Mouse (Mus musculus) activated CD4-positive, CD25-positive, alpha-beta regulatory T cell (primary cell): ENCODE results near the gene Olfr1112. TPM values are rescaled to one million over a fixed set of nuclear protein-coding genes. Genes with fewer than 3 reads are reported as not detected.

ENCODE experiments used
- polyA plus RNA-seq, 2 experiments: library from polyadenylated mRNA; unstranded; fragments of 100-300 nt; shearing (Covaris generic); gene quantifications; one replicate each; pipeline ENCODE4 v1.2.1; 2017

The Olfr1112 gene
- polyA plus RNA-seq = not detected

GRCm38 (mm10) chr2:87187498-87187897, at the start of gene Olfr1112:
Gene Olfr1112 (plus strand): TSS chr2:87187798.

GRCm38 (mm10) chr2:87140200-87140599, 47.4 kb upstream of the Olfr1112 start, which contains the start of gene Olfr1110:
Gene Olfr1110 (minus strand): TSS chr2:87140300.

DNA sequence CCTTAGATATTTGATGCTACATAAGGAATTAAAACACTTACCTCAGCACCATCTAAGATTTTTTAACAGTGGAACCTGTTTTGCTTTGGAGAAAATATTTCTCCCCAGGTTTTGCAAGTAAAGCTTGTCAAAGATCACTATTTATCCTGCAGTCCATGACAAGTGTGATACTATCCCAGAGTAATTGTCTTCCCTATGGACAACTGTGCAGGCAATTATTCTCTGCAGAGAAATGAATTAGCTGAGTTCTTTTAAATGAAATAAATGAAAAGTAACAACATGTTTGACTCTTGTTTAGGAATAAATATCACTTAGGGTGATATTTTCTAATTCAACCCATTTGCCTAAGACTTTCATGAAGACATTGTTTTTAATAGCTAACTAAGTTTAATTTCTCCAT, 35.1 kb upstream of the Olfr1112 start, which contains the start of gene Olfr1111:
TSS of gene Olfr1111 (minus strand) at position 101 of the 400 bp plus-strand sequence.

DNA sequence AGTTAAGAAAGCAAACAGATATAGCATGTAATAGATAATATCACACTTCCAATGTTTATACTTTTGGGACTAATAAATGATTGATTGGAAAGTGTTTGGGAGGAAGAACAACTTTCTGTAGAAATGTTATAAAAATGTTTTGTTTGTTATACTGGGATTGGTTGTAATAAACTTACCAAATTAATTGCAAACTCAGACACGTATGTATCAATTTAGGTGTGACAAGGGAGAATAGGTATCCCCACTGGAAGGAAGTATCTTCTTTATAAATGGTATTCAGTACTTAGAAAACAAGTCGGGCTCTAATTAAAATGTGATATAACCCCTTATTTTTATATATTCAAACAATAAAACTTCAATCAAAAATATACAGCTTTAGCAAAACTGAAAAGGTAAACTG, 21.1 kb downstream of the Olfr1112 start, which contains the start of gene Olfr1113:
TSS of gene Olfr1113 (plus strand) at position 301 of the 400 bp plus-strand sequence.

Other genes with a start within 250 kb of the Olfr1112 start
- not detected for gene Olfr1099, start 227.1 kb upstream of the Olfr1112 start, polyA plus RNA-seq
- gene Olfr1100, start 207.8 kb upstream of the Olfr1112 start, polyA plus RNA-seq = not detected
- not detected for gene Olfr1101, start 196.6 kb upstream of the Olfr1112 start, polyA plus RNA-seq
- not detected for gene Olfr1102, start 189.4 kb upstream of the Olfr1112 start, polyA plus RNA-seq
- not detected for gene Olfr1104, start 160.7 kb upstream of the Olfr1112 start, polyA plus RNA-seq
- under 1 TPM; 0.11 TPM for gene Olfr1105, start 151.3 kb upstream of the Olfr1112 start, polyA plus RNA-seq
- gene Olfr1106, start 135.5 kb upstream of the Olfr1112 start, polyA plus RNA-seq = under 1 TPM in 1 of 2 experiments, not detected in 1; 0.18 TPM
- gene Olfr1107, start 112.0 kb upstream of the Olfr1112 start, polyA plus RNA-seq = not detected
- gene Olfr1109, start 91.8 kb upstream of the Olfr1112 start, polyA plus RNA-seq = under 1 TPM in 1 of 2 experiments, not detected in 1; 0.23 TPM
- gene Olfr259, start 73.2 kb upstream of the Olfr1112 start, polyA plus RNA-seq = not detected
- gene Olfr1110, start 47.5 kb upstream of the Olfr1112 start, polyA plus RNA-seq = not detected
- gene Olfr1111, start 35.2 kb upstream of the Olfr1112 start, polyA plus RNA-seq = not detected
- not detected for gene Olfr1113, start 21.2 kb downstream of the Olfr1112 start, polyA plus RNA-seq
- not detected for gene Olfr1115, start 60.2 kb downstream of the Olfr1112 start, polyA plus RNA-seq
- gene Olfr1116, start 79.7 kb downstream of the Olfr1112 start, polyA plus RNA-seq = under 1 TPM in 1 of 2 experiments, not detected in 1; 0.17 TPM
- gene Olfr1118, start 119.8 kb downstream of the Olfr1112 start, polyA plus RNA-seq = under 1 TPM in 1 of 2 experiments, not detected in 1; 0.09 TPM
- gene Olfr1120, start 167.0 kb downstream of the Olfr1112 start, polyA plus RNA-seq = under 1 TPM in 1 of 2 experiments, not detected in 1; 0.10 TPM
- not detected for gene Olfr1121, start 182.1 kb downstream of the Olfr1112 start, polyA plus RNA-seq
- under 1 TPM in 1 of 2 experiments, not detected in 1; 0.21 TPM for gene Olfr1122, start 198.1 kb downstream of the Olfr1112 start, polyA plus RNA-seq
- under 1 TPM in 1 of 2 experiments, not detected in 1; 0.22 TPM for gene Olfr1123, start 228.8 kb downstream of the Olfr1112 start, polyA plus RNA-seq
- gene Olfr1124, start 242.5 kb downstream of the Olfr1112 start, polyA plus RNA-seq = under 1 TPM; 0.13 to 0.14 TPM